Mouse (Mus musculus) liver, embryonic 13.5 days (tissue): ENCODE measurements around the gene Med4. TPM values are rescaled to one million over a fixed set of nuclear protein-coding genes. Genes with fewer than 3 reads are reported as not detected.
"Not testable (repeated sequence)": the region's sequence is repeated elsewhere in the genome, so short reads cannot be mapped to it uniquely, and the experiment has no call there.

Experiments used
- ATAC-seq: fragments of 200-750 bp; cut with Nextera tagmentation; 2 replicates; pipeline ENCODE4 v1.8.0; 2017; ENCODE audit warnings: low read depth, mild to moderate bottlenecking, moderate number of reproducible peaks, moderate library complexity
- DNase-seq: peaks from one replicate; pipeline ENCODE4 v3.0.0; 2022
- H3K27ac ChIP-seq: fragments of 300-500 bp; sonication (generic); 2 replicates; pipeline ENCODE4 v1.5.1; 2015; ENCODE audit warnings: moderate library complexity, mild to moderate bottlenecking, inconsistent platforms
- H3K27me3 ChIP-seq: fragments of 300-500 bp; sonication (generic); 2 replicates; pipeline ENCODE4 v1.6.1; 2015; ENCODE audit warnings: mild to moderate bottlenecking, inconsistent platforms
- H3K36me3 ChIP-seq: fragments of 300-500 bp; sonication (generic); 2 replicates; pipeline ENCODE4 v1.6.1; 2015; ENCODE audit warnings: mild to moderate bottlenecking, inconsistent platforms
- H3K4me1 ChIP-seq: fragments of 300-500 bp; sonication (generic); replicated peaks from 2 replicates; pipeline ENCODE4 v1.6.1; 2015; ENCODE audit warnings: inconsistent platforms
- H3K4me2 ChIP-seq: fragments of 300-500 bp; sonication (generic); 2 replicates; pipeline ENCODE4 v1.6.1; 2015; ENCODE audit warnings: inconsistent platforms, mild to moderate bottlenecking, moderate library complexity
- H3K4me3 ChIP-seq: fragments of 300-500 bp; sonication (generic); replicated peaks from 2 replicates; pipeline ENCODE4 v1.5.1; 2015; ENCODE audit warnings: mild to moderate bottlenecking, inconsistent platforms
- H3K9ac ChIP-seq: fragments of 300-500 bp; sonication (generic); 2 replicates; pipeline ENCODE4 v1.6.1; 2015; ENCODE audit warnings: mild to moderate bottlenecking, inconsistent platforms
- H3K9me3 ChIP-seq: fragments of 300-500 bp; sonication (generic); replicated peaks from 2 replicates; pipeline ENCODE4 v1.6.1; 2016; ENCODE audit warnings: inconsistent platforms
- WGBS: fragments of 180-500 bp; shearing (Covaris S2); methylation state at CpG from one replicate; pipeline ENCODE4 v1.1.7; 2015; ENCODE audit not compliant: insufficient replicate concordance; 5-methylcytosine and 5-hydroxymethylcytosine counted together
- polyA plus RNA-seq: library from polyadenylated mRNA; unstranded; fragments of >200 nt; fragmentation: Nextera tagmentation; extraction: Ambion mirVana; gene quantifications from 2 replicates; pipeline ENCODE4 v1.2.1, GENCODE M21; 2015

The Med4 gene
- polyA plus RNA-seq, 1 experiment from 2014 or later, result 38.8 TPM

GRCm38 (mm10) chr14:73502591-73503184 lies 7.1 kb upstream of the Med4 start:
- ATAC-seq, result no peak
- no peaks in the 10 kb centered on the region for H3K9me3 ChIP-seq
- H3K4me1 ChIP-seq, result peaks cover 8% of the 10 kb centered on the region
- H3K36me3 ChIP-seq, result no peaks in the 10 kb centered on the region
- H3K4me2 ChIP-seq, result no peak overlapping the region
- H3K9ac ChIP-seq, result no peak overlapping the region
- no peak overlapping the region for H3K27ac ChIP-seq
- H3K4me3 ChIP-seq, result no peak overlapping the region
- DNase-seq, result no peak
- WGBS, result 50% methylated on average over 7 of the region's 7 CpGs
- H3K27me3 ChIP-seq, result no peaks in the 10 kb centered on the region

- peak overlapping the region; percentile 36; the same call in 1 of the 2 replicates for H3K27ac ChIP-seq
- WGBS, result 46% methylated on average over 13 of the region's 13 CpGs
- no peaks in the 10 kb centered on the region for H3K9me3 ChIP-seq
- DNase-seq, result no peak
- no peak overlapping the region for H3K9ac ChIP-seq
- no peak for ATAC-seq
- H3K4me1 ChIP-seq, result peaks cover 12% of the 10 kb centered on the region
- H3K36me3 ChIP-seq, result no peaks in the 10 kb centered on the region
- H3K27me3 ChIP-seq, result no peaks in the 10 kb centered on the region
- H3K4me3 ChIP-seq, result no peak overlapping the region
- H3K4me2 ChIP-seq, result no peak overlapping the region
These were observed 6.4 kb upstream of the Med4 start for GRCm38 (mm10) chr14:73503237-73503933.

- 54% methylated on average over 8 of the region's 8 CpGs for WGBS
- H3K4me2 ChIP-seq, result no peak overlapping the region
- H3K9me3 ChIP-seq, result no peaks in the 10 kb centered on the region
- peaks cover 23% of the 10 kb centered on the region for H3K4me1 ChIP-seq
- H3K36me3 ChIP-seq, result no peaks in the 10 kb centered on the region
- 0 out of 2 replicates have a peak overlapping the region, but pooled peaks have one; percentile 24 for H3K27ac ChIP-seq
- H3K27me3 ChIP-seq, result no peaks in the 10 kb centered on the region
- ATAC-seq (no peak), DNase-seq (no peak)
- no peak overlapping the region for H3K4me3 ChIP-seq
- no peak overlapping the region for H3K9ac ChIP-seq
These were observed 3.5 kb upstream of the Med4 start for GRCm38 (mm10) chr14:73506283-73506682.

- Histone ChIP-seq H3K9me3 (no peaks in the 10 kb centered on the region), H3K9ac (no peak overlapping the region), H3K4me3 (no peak overlapping the region), H3K4me1 (peaks cover 31% of the 10 kb centered on the region), H3K27me3 (no peaks in the 10 kb centered on the region), H3K27ac (no peak overlapping the region), H3K4me2 (peak overlapping the region; percentile 43), H3K36me3 (peaks cover 8% of the 10 kb centered on the region)
- no peak for ATAC-seq
- 69% methylated on average over 15 of the region's 15 CpGs for WGBS
- DNase-seq, result peak; percentile 38
These were observed 2.6 kb upstream of the Med4 start for GRCm38 (mm10) chr14:73507200-73507599.

GRCm38 (mm10) chr14:73507702-73508376 lies 2.0 kb upstream of the Med4 start:
- peaks cover 36% of the 10 kb centered on the region for H3K4me1 ChIP-seq
- H3K4me3 ChIP-seq, result peak overlapping the region; percentile 19; the same call in 1 of the 2 replicates
- DNase-seq, result peak; percentile 52
- no peak overlapping the region for H3K27ac ChIP-seq
- H3K9ac ChIP-seq, result peak overlapping the region; percentile 29; the same call in 1 of the 2 replicates
- H3K4me2 ChIP-seq, result peak overlapping the region; percentile 43
- H3K9me3 ChIP-seq, result no peaks in the 10 kb centered on the region
- peak; percentile 66 for ATAC-seq
- peaks cover 12% of the 10 kb centered on the region for H3K36me3 ChIP-seq
- H3K27me3 ChIP-seq, result no peaks in the 10 kb centered on the region
- 46% methylated on average over 11 of the region's 11 CpGs for WGBS

GRCm38 (mm10) chr14:73508630-73509395 lies 1.0 kb upstream of the Med4 start:
- Histone ChIP-seq H3K36me3 (peaks cover 14% of the 10 kb centered on the region), H3K27ac (no peak overlapping the region), H3K4me3 (no peak overlapping the region), H3K27me3 (no peaks in the 10 kb centered on the region), H3K4me2 (no peak overlapping the region), H3K9ac (no peak overlapping the region), H3K9me3 (no peaks in the 10 kb centered on the region), H3K4me1 (peaks cover 36% of the 10 kb centered on the region)
- 79% methylated on average over 6 of the region's 6 CpGs for WGBS
- ATAC-seq (no peak), DNase-seq (no peak)

GRCm38 (mm10) chr14:73524136-73524535 lies 14.3 kb downstream of the Med4 start:
- peak overlapping the region; percentile 67 for H3K4me2 ChIP-seq
- 45% methylated on average over 3 of the region's 3 CpGs for WGBS
- peak overlapping the region; percentile 64 for H3K4me3 ChIP-seq
- H3K36me3 ChIP-seq, result no peaks in the 10 kb centered on the region
- peak overlapping the region; percentile 66; the same call in 1 of the 2 replicates for H3K9ac ChIP-seq
- DNase-seq (no peak), ATAC-seq (no peak)
- H3K9me3 ChIP-seq, result no peaks in the 10 kb centered on the region
- peaks cover 6% of the 10 kb centered on the region for H3K4me1 ChIP-seq
- H3K27ac ChIP-seq, result no peak overlapping the region
- no peaks in the 10 kb centered on the region for H3K27me3 ChIP-seq

- no peaks in the 10 kb centered on the region for H3K9me3 ChIP-seq
- ATAC-seq, result peak; percentile 100
- DNase-seq, result peak; percentile 85
- H3K4me3 ChIP-seq, result peak within 1 kb of the TSS; percentile 64
- H3K4me2 ChIP-seq, result peak within 1 kb of the TSS; percentile 67
- no peaks in the 10 kb centered on the region for H3K36me3 ChIP-seq
- H3K27ac ChIP-seq, result peak within 1 kb of the TSS; percentile 77
- no peaks in the 10 kb centered on the region for H3K27me3 ChIP-seq
- under 1% methylated on average over 41 of the region's 41 CpGs for WGBS
- H3K4me1 ChIP-seq, result peaks cover 6% of the 10 kb centered on the region
- peak within 1 kb of the TSS; percentile 69 for H3K9ac ChIP-seq
These were observed 15.1 kb downstream of the Med4 start, which contains the start of gene Sucla2 for GRCm38 (mm10) chr14:73524766-73525448. Gene Sucla2 (plus strand): TSS chr14:73525319.

- H3K9ac ChIP-seq, H3K27ac ChIP-seq, H3K4me1 ChIP-seq, ATAC-seq, DNase-seq, H3K4me3 ChIP-seq, H3K9me3 ChIP-seq, H3K27me3 ChIP-seq, H3K36me3 ChIP-seq, H3K4me2 ChIP-seq: not testable (repeated sequence)
- 66% methylated on average over 3 of the region's 3 CpGs for WGBS
These were observed 18.8 kb downstream of the Med4 start for GRCm38 (mm10) chr14:73528661-73529060.

GRCm38 (mm10) chr14:73533755-73534465 lies 24.1 kb downstream of the Med4 start:
- DNase-seq (no peak), ATAC-seq (no peak)
- no peak overlapping the region for H3K4me2 ChIP-seq
- no peak overlapping the region for H3K9ac ChIP-seq
- H3K9me3 ChIP-seq, result no peaks in the 10 kb centered on the region
- H3K4me1 ChIP-seq, result no peaks in the 10 kb centered on the region
- H3K36me3 ChIP-seq, result no peaks in the 10 kb centered on the region
- H3K27ac ChIP-seq, result no peak overlapping the region
- 59% methylated on average over 6 of the region's 6 CpGs for WGBS
- no peak overlapping the region for H3K4me3 ChIP-seq
- H3K27me3 ChIP-seq, result no peaks in the 10 kb centered on the region
